Comparison of ENCODE assay signal across 11 mouse cellular contexts in the genomic region with DNA sequence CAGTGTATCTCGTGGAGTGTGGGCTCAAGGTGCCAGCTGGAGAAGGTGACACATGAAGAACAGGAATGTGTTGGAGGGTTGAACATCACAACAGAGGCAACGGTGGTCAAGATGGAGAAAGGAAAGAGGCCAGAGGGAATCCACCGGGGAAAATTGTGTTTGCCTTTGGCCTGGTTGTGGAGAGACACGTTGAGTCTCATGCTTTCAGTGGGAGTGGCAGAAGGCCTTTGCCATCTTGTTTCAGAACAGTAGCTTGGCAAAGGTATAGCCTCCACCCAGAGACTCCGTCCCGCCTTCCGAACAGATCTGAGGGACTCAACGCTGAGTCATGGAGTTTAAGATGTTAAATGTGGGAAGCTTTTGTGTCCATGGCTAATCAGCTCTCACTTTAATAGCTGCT.
"Had no signal": no experiment of that assay in that cellular context is flagged by ENCODE, and none has a peak within 500 bp of the region (broad histone marks: within the 10 kb centered on the region; RNA-seq: fewer than 3 reads in every experiment).

No protein-coding gene starts in this region.

- H3K27ac ChIP-seq: left cerebral cortex, adult 2 months; limb, embryonic 10.5 days; liver, embryonic 15.5 days; lung, embryonic 15.5 days; midbrain, embryonic 13.5 days had no signal

- H3K36me3 ChIP-seq: limb, embryonic 10.5 days; liver, embryonic 15.5 days; lung, embryonic 15.5 days; midbrain, embryonic 13.5 days had no signal

- H3K27me3 ChIP-seq: lung, embryonic 15.5 days; midbrain, embryonic 13.5 days had no signal

- H3K4me3 ChIP-seq: left cerebral cortex, adult 2 months; limb, embryonic 10.5 days; liver, embryonic 15.5 days; lung, embryonic 15.5 days; midbrain, embryonic 13.5 days had no signal

- ATAC-seq: midbrain, embryonic 13.5 days had no signal

- H3K9me3 ChIP-seq: limb, embryonic 10.5 days; liver, embryonic 15.5 days; lung, embryonic 15.5 days; midbrain, embryonic 13.5 days had no signal

- H3K4me2 ChIP-seq: lung, embryonic 15.5 days; midbrain, embryonic 13.5 days had no signal

- DNase-seq: kidney, adult 8-10 months; kidney, postnatal 25 days; lung, postnatal 36 days; right cerebral cortex, adult 18-20 months; spleen, adult 18-20 months; thymus, postnatal 36 days had no signal

- H3K9ac ChIP-seq: liver, embryonic 15.5 days; lung, embryonic 15.5 days; midbrain, embryonic 13.5 days had no signal

- H3K4me1 ChIP-seq: midbrain, embryonic 13.5 days had no signal
